Mouse (Mus musculus): ENCODE measurements around the gene Cd160. TPM values are rescaled to one million over a fixed set of nuclear protein-coding genes. Genes with fewer than 3 reads are reported as not detected.

Cd160 gene
- polyA plus RNA-seq, 1 experiment from 2014 or later = 0.15 TPM

- Histone ChIP-seq H3K36me3 (ENCODE audit: control insufficient read depth, insufficient read depth, low read length) (no peaks in the 10 kb centered on the region), H3K4me3 (ENCODE audit: low read depth, low read length) (no peak overlapping the region), H3K27ac (ENCODE audit: low read depth, low read length) (no peak overlapping the region), H3K9ac (ENCODE audit: low read length) (no peak overlapping the region), H3K4me2 (ENCODE audit: low read depth) (no peak overlapping the region), H3K4me1 (ENCODE audit: control insufficient read depth, insufficient read depth, low read length) (no peaks in the 10 kb centered on the region), H3K27me3 (ENCODE audit: control insufficient read depth, insufficient read depth, low read length) (no peaks in the 10 kb centered on the region), H3K9me3 (ENCODE audit: control insufficient read depth, low read length) (no peaks in the 10 kb centered on the region)
- 100% methylated on average over 1 of the region's 1 CpGs for WGBS
- ATAC-seq (ENCODE audit: insufficient read depth, low FRiP score, low TSS enrichment) (no peak), DNase-seq (ENCODE audit: low spot score) (no peak)
These were observed 64.6 kb downstream of the Cd160 start for GRCm38 (mm10) chr3:96764528-96764927.

- no peak overlapping the region for H3K4me3 ChIP-seq (ENCODE audit: low read depth, low read length)
- H3K9me3 ChIP-seq (ENCODE audit: control insufficient read depth, low read length) = no peaks in the 10 kb centered on the region
- WGBS = 95% methylated on average over 4 of the region's 4 CpGs
- no peaks in the 10 kb centered on the region for H3K27me3 ChIP-seq (ENCODE audit: control insufficient read depth, insufficient read depth, low read length)
- no peaks in the 10 kb centered on the region for H3K36me3 ChIP-seq (ENCODE audit: control insufficient read depth, insufficient read depth, low read length)
- H3K9ac ChIP-seq (ENCODE audit: low read length) = no peak overlapping the region
- H3K4me2 ChIP-seq (ENCODE audit: low read depth) = no peak overlapping the region
- no peaks in the 10 kb centered on the region for H3K4me1 ChIP-seq (ENCODE audit: control insufficient read depth, insufficient read depth, low read length)
- DNase-seq (ENCODE audit: low spot score) (no peak), ATAC-seq (ENCODE audit: insufficient read depth, low FRiP score, low TSS enrichment) (no peak)
- no peak overlapping the region for H3K27ac ChIP-seq (ENCODE audit: low read depth, low read length)
These were observed 69.5 kb downstream of the Cd160 start for GRCm38 (mm10) chr3:96759695-96760094.

GRCm38 (mm10) chr3:96757691-96758090, 71.5 kb downstream of the Cd160 start:
- Histone ChIP-seq H3K4me3 (ENCODE audit: low read depth, low read length) (no peak overlapping the region), H3K27ac (ENCODE audit: low read depth, low read length) (no peak overlapping the region), H3K9me3 (ENCODE audit: control insufficient read depth, low read length) (no peaks in the 10 kb centered on the region), H3K36me3 (ENCODE audit: control insufficient read depth, insufficient read depth, low read length) (no peaks in the 10 kb centered on the region), H3K9ac (ENCODE audit: low read length) (no peak overlapping the region), H3K27me3 (ENCODE audit: control insufficient read depth, insufficient read depth, low read length) (no peaks in the 10 kb centered on the region), H3K4me2 (ENCODE audit: low read depth) (no peak overlapping the region), H3K4me1 (ENCODE audit: control insufficient read depth, insufficient read depth, low read length) (no peaks in the 10 kb centered on the region)
- 66% methylated on average over 7 of the region's 7 CpGs for WGBS
- DNase-seq (ENCODE audit: low spot score) (no peak), ATAC-seq (ENCODE audit: insufficient read depth, low FRiP score, low TSS enrichment) (no peak)

- Histone ChIP-seq H3K4me1 (ENCODE audit: control insufficient read depth, insufficient read depth, low read length) (no peaks in the 10 kb centered on the region), H3K4me3 (ENCODE audit: low read depth, low read length) (no peak overlapping the region), H3K36me3 (ENCODE audit: control insufficient read depth, insufficient read depth, low read length) (no peaks in the 10 kb centered on the region), H3K9me3 (ENCODE audit: control insufficient read depth, low read length) (no peaks in the 10 kb centered on the region), H3K27ac (ENCODE audit: low read depth, low read length) (no peak overlapping the region), H3K27me3 (ENCODE audit: control insufficient read depth, insufficient read depth, low read length) (no peaks in the 10 kb centered on the region), H3K9ac (ENCODE audit: low read length) (no peak overlapping the region), H3K4me2 (ENCODE audit: low read depth) (no peak overlapping the region)
- no peak for ATAC-seq (ENCODE audit: insufficient read depth, low FRiP score, low TSS enrichment)
- no peak for DNase-seq (ENCODE audit: low spot score)
- WGBS = 100% methylated on average over 1 of the region's 1 CpGs
These were observed 73.2 kb downstream of the Cd160 start for GRCm38 (mm10) chr3:96755935-96756334.

Other genes starting within 250 kb of the Cd160 start
- 12.8 and 15.8 TPM in 2 replicates for gene Polr3gl, start 235.2 kb downstream of the Cd160 start, polyA plus RNA-seq (2014; fragmentation: Nextera tagmentation; extraction: Ambion mirVana)
- gene Ankrd34a, start 232.7 kb downstream of the Cd160 start, polyA plus RNA-seq (2014; fragmentation: Nextera tagmentation; extraction: Ambion mirVana) = 2.8 and 3.6 TPM in 2 replicates
- gene Lix1l, start 228.2 kb downstream of the Cd160 start, polyA plus RNA-seq (2014; fragmentation: Nextera tagmentation; extraction: Ambion mirVana) = 8.0 and 8.7 TPM in 2 replicates
- 187 and 188 TPM in 2 replicates for gene Rbm8a, start 199.4 kb downstream of the Cd160 start, polyA plus RNA-seq (2014; fragmentation: Nextera tagmentation; extraction: Ambion mirVana)
- gene Pex11b, start 194.0 kb downstream of the Cd160 start, polyA plus RNA-seq (2014; fragmentation: Nextera tagmentation; extraction: Ambion mirVana) = 40.5 and 45.9 TPM in 2 replicates
- gene Gm42957, start 193.9 kb downstream of the Cd160 start, polyA plus RNA-seq (2014; fragmentation: Nextera tagmentation; extraction: Ambion mirVana) = not detected in 2 replicates
- gene Itga10, start 183.8 kb downstream of the Cd160 start, polyA plus RNA-seq (2014; fragmentation: Nextera tagmentation; extraction: Ambion mirVana) = 0.72 and 0.86 TPM in 2 replicates
- 0.11 and 0.16 TPM in 2 replicates for gene Ankrd35, start 159.2 kb downstream of the Cd160 start, polyA plus RNA-seq (2014; fragmentation: Nextera tagmentation; extraction: Ambion mirVana)
- gene Pias3, start 133.0 kb downstream of the Cd160 start, polyA plus RNA-seq (2014; fragmentation: Nextera tagmentation; extraction: Ambion mirVana) = 30.3 and 35.2 TPM in 2 replicates
- gene Nudt17, start 120.8 kb downstream of the Cd160 start, polyA plus RNA-seq (2014; fragmentation: Nextera tagmentation; extraction: Ambion mirVana) = 12.7 and 14.3 TPM in 2 replicates
- 38.4 and 43.7 TPM in 2 replicates for gene Polr3c, start 101.7 kb downstream of the Cd160 start, polyA plus RNA-seq (2014; fragmentation: Nextera tagmentation; extraction: Ambion mirVana)
- gene Rnf115, start 101.7 kb downstream of the Cd160 start, polyA plus RNA-seq (2014; fragmentation: Nextera tagmentation; extraction: Ambion mirVana) = 79.6 and 81.6 TPM in 2 replicates
- gene Pdzk1, start 67 bp downstream of the Cd160 start, polyA plus RNA-seq (2014; fragmentation: Nextera tagmentation; extraction: Ambion mirVana) = 0.18 TPM in 1 of 2 replicates, not detected in the other
- gene Gja5, start 75.3 kb upstream of the Cd160 start, polyA plus RNA-seq (2014; fragmentation: Nextera tagmentation; extraction: Ambion mirVana) = 3.5 and 5.7 TPM in 2 replicates
- 34.1 and 35.9 TPM in 2 replicates for gene Gpr89, start 76.0 kb upstream of the Cd160 start, polyA plus RNA-seq (2014; fragmentation: Nextera tagmentation; extraction: Ambion mirVana)
- gene Gja8, start 96.7 kb upstream of the Cd160 start, polyA plus RNA-seq (2014; fragmentation: Nextera tagmentation; extraction: Ambion mirVana) = not detected in 2 replicates

Data from neural tube, embryonic 11.5 days (tissue).